In genomic region chr3:108940001-108940633, GRCm38 (mm10) we compare ENCODE assay signal across 8 mouse cellular contexts. TPM values are rescaled to one million over a fixed set of nuclear protein-coding genes. Genes with fewer than 3 reads are reported as not detected.
DNase-seq lines count a peak whose midpoint lies in the region; ATAC-seq lines count a peak whose summit lies in the region.

Gene Gm9857 (minus strand): TSS chr3:108940445.

- 0 out of 2 replicates have a peak, but pooled peaks cover 5% of the 10 kb centered on the region for H3K9me3 ChIP-seq in kidney, embryonic 15.5 days (replicated peaks)
- no peaks in the 10 kb centered on the region for H3K9me3 ChIP-seq in hindbrain, embryonic 15.5 days
- peaks cover 7% of the 10 kb centered on the region; the same call in 1 of the 2 replicates for H3K9me3 ChIP-seq in midbrain, embryonic 10.5 days (replicated peaks)

- H3K27me3 ChIP-seq in kidney, embryonic 15.5 days = no peaks in the 10 kb centered on the region
- H3K27me3 ChIP-seq in hindbrain, embryonic 15.5 days = no peaks in the 10 kb centered on the region
- H3K27me3 ChIP-seq in midbrain, embryonic 10.5 days (ENCODE audit: low read depth, poor library complexity, severe bottlenecking) = no peaks in the 10 kb centered on the region

- no peak for DNase-seq in kidney, adult 11 months
- DNase-seq in embryo, embryonic 9.5 days (ENCODE audit: extremely low spot score) = peak; percentile 30
- DNase-seq in midbrain, embryonic 10.5 days (ENCODE audit: low spot score) = peak; percentile 27
- DNase-seq in thymus, postnatal 4 days = peak; percentile 64
- no peak for DNase-seq in adipocyte (ENCODE audit: low spot score)
- no peak for DNase-seq in layer of hippocampus, adult 11-12 months (ENCODE audit: low spot score)

- ATAC-seq in kidney, embryonic 15.5 days (replicated peaks; ENCODE audit: low FRiP score) = peak; percentile 85
- peak; percentile 96 for ATAC-seq in hindbrain, embryonic 15.5 days (ENCODE audit: low FRiP score, low read depth)

- no peak within 1 kb of the TSS for H3K27ac ChIP-seq in kidney, embryonic 15.5 days
- no peak within 1 kb of the TSS for H3K27ac ChIP-seq in hindbrain, embryonic 15.5 days (replicated peaks)
- no peak within 1 kb of the TSS for H3K27ac ChIP-seq in midbrain, embryonic 10.5 days (replicated peaks)

- H3K4me3 ChIP-seq in kidney, embryonic 15.5 days (replicated peaks) = peak within 1 kb of the TSS; percentile 36
- peak within 1 kb of the TSS; percentile 41 for H3K4me3 ChIP-seq in hindbrain, embryonic 15.5 days
- H3K4me3 ChIP-seq in midbrain, embryonic 10.5 days = peak within 1 kb of the TSS; percentile 48

- no peaks in the 10 kb centered on the region for H3K36me3 ChIP-seq in kidney, embryonic 15.5 days
- no peaks in the 10 kb centered on the region for H3K36me3 ChIP-seq in hindbrain, embryonic 15.5 days
- no peaks in the 10 kb centered on the region for H3K36me3 ChIP-seq in midbrain, embryonic 10.5 days

- 52% methylated on average over 51 of the region's 59 CpGs for WGBS in kidney, embryonic 15.5 days
- 63% methylated on average over 45 of the region's 59 CpGs for WGBS in hindbrain, embryonic 15.5 days
- WGBS in midbrain, embryonic 10.5 days = 60% methylated on average over 58 of the region's 59 CpGs

- H3K9ac ChIP-seq in kidney, embryonic 15.5 days = no peak within 1 kb of the TSS
- H3K9ac ChIP-seq in hindbrain, embryonic 15.5 days = peak within 1 kb of the TSS; percentile 7; the same call in 1 of the 2 replicates

- H3K4me1 ChIP-seq in kidney, embryonic 15.5 days = no peaks in the 10 kb centered on the region; the same call in 1 of the 2 replicates
- no peaks in the 10 kb centered on the region for H3K4me1 ChIP-seq in hindbrain, embryonic 15.5 days (replicated peaks)
- H3K4me1 ChIP-seq in midbrain, embryonic 10.5 days = peaks cover 5% of the 10 kb centered on the region

- peak within 1 kb of the TSS; percentile 60 for H3K4me2 ChIP-seq in kidney, embryonic 15.5 days
- H3K4me2 ChIP-seq in hindbrain, embryonic 15.5 days = peak within 1 kb of the TSS; percentile 69

RNA-seq across cellular contexts. Expression of gene Gm9857, which starts in this region (rescaled TPM):
- polyA plus RNA-seq in kidney, embryonic 15.5 days (2015; fragmentation: Nextera tagmentation; extraction: Ambion mirVana) = not detected in 2 replicates
- 0.66 TPM in 1 of 2 replicates, not detected in the other for polyA plus RNA-seq in hindbrain, embryonic 15.5 days (2015; fragmentation: Nextera tagmentation; extraction: Ambion mirVana)
- polyA plus RNA-seq in midbrain, embryonic 10.5 days (2016; fragmentation: Nextera tagmentation; extraction: Ambion mirVana) = not detected in 2 replicates

Comparison
In these comparisons a context has a peak if more than half of its experiments do, and no peak if none do; other contexts are left out.
1. Peak in ATAC-seq, H3K4me3 ChIP-seq and H3K4me2 ChIP-seq in kidney, embryonic 15.5 days; RNA of the gene not detected or under 1 TPM.
2. Peak in ATAC-seq, H3K4me3 ChIP-seq, H3K9ac ChIP-seq and H3K4me2 ChIP-seq in hindbrain, embryonic 15.5 days; RNA of the gene not detected or under 1 TPM.
3. Peak in DNase-seq and H3K4me3 ChIP-seq in midbrain, embryonic 10.5 days; RNA of the gene not detected or under 1 TPM.
4. DNase-seq: peak in embryo, embryonic 9.5 days (single experiment) and thymus, postnatal 4 days (single experiment); none in kidney, adult 11 months (single experiment), adipocyte (single experiment) and layer of hippocampus, adult 11-12 months (single experiment).
5. Peak in every context shown above with its lines, with median percentiles within 50 percentile points of each other: H3K4me3 ChIP-seq.